Mouse (Mus musculus) liver, embryonic 14.5 days (tissue): ENCODE results near the gene Sh3bp1. TPM values are rescaled to one million over a fixed set of nuclear protein-coding genes. Genes with fewer than 3 reads are reported as not detected.

Experiments used
- ATAC-seq: fragments of 200-750 bp; cut with Nextera tagmentation; 2 replicates; pipeline ENCODE4 v1.8.0; 2017; ENCODE audit warnings: moderate number of reproducible peaks, mild to moderate bottlenecking, moderate library complexity; ENCODE audit not compliant: insufficient read depth
- DNase-seq, 3 experiments: peaks; one replicate each; pipeline ENCODE4 v3.0.0-alpha.2; 2012 to 2013; ENCODE audit warnings: low read depth in 3 of 3, low spot score in 3 of 3
- H3K27ac ChIP-seq: fragments of 300-500 bp; sonication (generic); 2 replicates; pipeline ENCODE4 v1.5.1; 2014; ENCODE audit warnings: moderate library complexity, mild to moderate bottlenecking, control low read depth, inconsistent platforms
- H3K27me3 ChIP-seq: fragments of 300-500 bp; sonication (generic); 2 replicates; pipeline ENCODE4 v1.6.1; 2014; ENCODE audit warnings: mild to moderate bottlenecking, low read length, moderate library complexity; ENCODE audit not compliant: control insufficient read depth, insufficient read depth
- H3K36me3 ChIP-seq: fragments of 300-500 bp; sonication (generic); replicated peaks from 2 replicates; pipeline ENCODE4 v1.6.1; 2014; ENCODE audit warnings: low read depth; ENCODE audit not compliant: control insufficient read depth, insufficient read depth
- H3K4me1 ChIP-seq, 2 experiments: fragments of 200-500 bp in 1 of 2; fragments of 300-500 bp in 1 of 2; sonication (generic) in 1 of 2; replicated peaks; 2 replicates each; pipeline ENCODE4 v1.6.1; 2012 to 2014; ENCODE audit warnings: antibody characterized with exemption in 1 of 2, inconsistent platforms in 1 of 2, low read length in 1 of 2; ENCODE audit not compliant: control insufficient read depth in 2 of 2, insufficient read depth in 2 of 2
- H3K4me2 ChIP-seq: fragments of 300-500 bp; sonication (generic); 2 replicates; pipeline ENCODE4 v1.6.1; 2014; ENCODE audit warnings: low read depth, mild to moderate bottlenecking, control low read depth, moderate library complexity
- H3K4me3 ChIP-seq, 2 experiments: fragments of 200-500 bp in 1 of 2; fragments of 300-500 bp in 1 of 2; sonication (generic) in 1 of 2; 2 replicates each; pipeline ENCODE4 v1.5.1; 2012 to 2014; ENCODE audit warnings: low read depth in 2 of 2, low read length in 2 of 2, mild to moderate bottlenecking in 2 of 2, control low read depth in 1 of 2, inconsistent platforms in 1 of 2, moderate library complexity in 1 of 2; ENCODE audit not compliant: insufficient read depth in 1 of 2
- H3K9ac ChIP-seq: fragments of 300-500 bp; sonication (generic); replicated peaks from 2 replicates; pipeline ENCODE4 v1.6.1; 2014; ENCODE audit warnings: mild to moderate bottlenecking, control low read depth, moderate library complexity
- H3K9me3 ChIP-seq: fragments of 300-500 bp; sonication (generic); 2 replicates; pipeline ENCODE4 v1.6.1; 2016; ENCODE audit warnings: low read length, mixed read lengths; ENCODE audit not compliant: control insufficient read depth
- CTCF ChIP-seq: IDR thresholded peaks from 2 replicates; pipeline ENCODE4 v1.5.1; 2016; ENCODE audit warnings: antibody characterized with exemption, low read depth, control low read depth
- EP300 ChIP-seq: IDR thresholded peaks from 2 replicates; pipeline ENCODE4 v1.6.1; 2016; ENCODE audit warnings: antibody characterized with exemption, low read depth
- WGBS: fragments of 180-500 bp; shearing (Covaris S2); extraction: QIAGEN DNeasy Blood & Tissue Kit; methylation state at CpG from one replicate; pipeline ENCODE4 v1.1.7; 2014; ENCODE audit not compliant: insufficient replicate concordance; 5-methylcytosine and 5-hydroxymethylcytosine counted together
- polyA plus RNA-seq, 2 experiments: library from polyadenylated mRNA; depleted of rRNA in 1 of 2; stranded (reverse) in 1 of 2; unstranded in 1 of 2; fragments of >200 nt; fragmentation: Nextera tagmentation in 1 of 2; extraction: Ambion mirVana in 1 of 2; gene quantifications; 2 replicates each; pipeline versions ENCODE4 v1.2.1 to v1.2.3; 2012 to 2014

Sh3bp1 gene
- polyA plus RNA-seq, 2 experiments, result 13.3 to 22.2 TPM

- Histone ChIP-seq H3K27me3 (no peaks in the 10 kb centered on the region), H3K4me1 (peaks cover 51 to 67% of the 10 kb centered on the region in 2 experiments), H3K9me3 (no peaks in the 10 kb centered on the region), H3K9ac (0 out of 2 replicates have a peak overlapping the region, but pooled peaks have one; percentile 29), H3K27ac (peak overlapping the region; percentile 73), H3K4me2 (peak overlapping the region; percentile 94), H3K36me3 (no peaks in the 10 kb centered on the region; the same call in 1 of the 2 replicates), H3K4me3 (no peak overlapping the region)
- TF ChIP-seq EP300 (no peak), CTCF (no peak)
- 21% methylated on average over 4 of the region's 4 CpGs for WGBS
- DNase-seq (peak; percentile 57 to 63 (median 62)), ATAC-seq (peak; percentile 50; the same call in 1 of the 2 replicates)
Measured at GRCm38 (mm10) chr15:78897488-78897887, 2.1 kb upstream of the Sh3bp1 start.

DNA sequence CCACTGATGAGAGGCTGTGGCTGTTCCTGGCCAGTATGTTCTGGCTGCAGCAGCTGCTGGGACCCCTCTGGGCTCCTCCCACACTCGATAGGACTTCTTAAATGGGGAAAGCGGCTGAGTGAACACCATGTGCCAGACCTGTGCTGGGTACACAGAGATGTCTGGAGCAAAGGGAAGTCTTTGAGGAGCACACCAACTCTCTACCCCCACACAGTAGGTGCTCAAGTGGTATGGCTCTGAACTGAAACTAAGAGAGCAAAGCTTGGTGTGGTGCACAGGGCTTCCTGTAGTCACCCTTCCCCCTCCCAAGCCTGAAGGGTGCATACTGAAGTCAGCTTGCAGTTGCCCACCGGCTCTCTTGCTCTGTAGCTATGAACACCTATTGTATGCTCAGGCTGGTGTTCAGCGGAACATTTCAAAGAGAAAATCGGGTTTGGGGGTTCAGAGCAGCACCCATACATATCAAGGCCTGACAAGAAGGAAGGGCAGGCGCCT, 1.0 kb upstream of the Sh3bp1 start:
- Histone ChIP-seq H3K4me1 (peaks cover 51 to 66% of the 10 kb centered on the region in 2 experiments), H3K4me3 (peak overlapping the region; percentile 80 to 81), H3K27ac (peak overlapping the region; percentile 73), H3K9ac (peak overlapping the region; percentile 77), H3K9me3 (no peaks in the 10 kb centered on the region), H3K27me3 (no peaks in the 10 kb centered on the region), H3K36me3 (no peaks in the 10 kb centered on the region), H3K4me2 (peak overlapping the region; percentile 94)
- WGBS, result 22% methylated on average over 6 of the region's 6 CpGs
- ATAC-seq (no peak), DNase-seq (no peak)
- TF ChIP-seq EP300, result no peak
- TF ChIP-seq CTCF, result no peak

GRCm38 (mm10) chr15:78899409-78899739, 194 bp upstream of the Sh3bp1 start, which contains the start of gene Gm49510:
Gene Gm49510, plus strand, starts transcription at chr15:78899667.
- peak within 1 kb of the TSS; percentile 80 to 81 for H3K4me3 ChIP-seq
- 3% methylated on average over 20 of the region's 20 CpGs for whole genome bisulfite sequencing
- H3K27me3 ChIP-seq, result no peaks in the 10 kb centered on the region
- peaks cover 2% of the 10 kb centered on the region for H3K36me3 ChIP-seq
- no peak for DNase-seq
- H3K9me3 ChIP-seq, result no peaks in the 10 kb centered on the region
- H3K9ac ChIP-seq, result peak within 1 kb of the TSS; percentile 77
- peaks cover 45 to 60% of the 10 kb centered on the region in 2 experiments for H3K4me1 ChIP-seq
- TF ChIP-seq EP300 (no peak), CTCF (no peak)
- peak within 1 kb of the TSS; percentile 73 for H3K27ac ChIP-seq
- no peak for ATAC-seq
- H3K4me2 ChIP-seq, result peak within 1 kb of the TSS; percentile 94

- DNase-seq (no peak), ATAC-seq (no peak)
- Histone ChIP-seq H3K9me3 (no peaks in the 10 kb centered on the region), H3K27me3 (no peaks in the 10 kb centered on the region), H3K4me2 (peak overlapping the region; percentile 94), H3K4me1 (peaks cover 33 to 45% of the 10 kb centered on the region in 2 experiments), H3K36me3 (peaks cover 6% of the 10 kb centered on the region), H3K4me3 (peak overlapping the region; percentile 80 to 81), H3K27ac (no peak overlapping the region), H3K9ac (peak overlapping the region; percentile 77)
- no peak for TF ChIP-seq CTCF
- no peak for TF ChIP-seq EP300
- 18% methylated on average over 18 of the region's 18 CpGs for WGBS
Measured at GRCm38 (mm10) chr15:78900585-78901421, 1.2 kb downstream of the Sh3bp1 start.

DNA sequence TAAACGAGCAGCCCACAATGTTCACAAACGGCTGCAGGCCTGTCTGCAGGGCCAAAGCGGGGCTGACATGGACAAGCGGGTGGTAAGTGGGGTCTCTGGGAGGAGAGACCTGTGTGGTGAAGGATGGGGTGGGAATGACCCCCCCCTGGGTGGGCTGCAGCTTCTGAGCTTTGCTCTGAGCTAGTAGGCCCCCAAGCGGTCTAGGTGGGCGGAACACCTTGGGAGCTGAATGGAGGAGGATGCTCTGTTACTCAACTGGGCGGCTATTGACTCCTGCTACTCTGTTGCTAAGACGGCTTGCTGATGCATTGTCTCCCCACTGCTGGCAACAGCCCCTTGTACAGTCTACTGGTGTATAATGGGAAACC, 1.8 kb downstream of the Sh3bp1 start:
- DNase-seq (no peak), ATAC-seq (no peak)
- Histone ChIP-seq H3K36me3 (peaks cover 10% of the 10 kb centered on the region), H3K9me3 (no peaks in the 10 kb centered on the region), H3K4me3 (peak overlapping the region in 1 of 2 experiments; percentile 80; a peak in 1 of 4 replicates), H3K4me2 (peak overlapping the region; percentile 94), H3K9ac (no peak overlapping the region), H3K4me1 (peaks cover 27 to 39% of the 10 kb centered on the region in 2 experiments), H3K27ac (no peak overlapping the region), H3K27me3 (no peaks in the 10 kb centered on the region)
- TF ChIP-seq CTCF (no peak), EP300 (no peak)
- WGBS, result 69% methylated on average over 8 of the region's 8 CpGs
